Mouse (Mus musculus): Measurements from ENCODE around the gene Lce1c. TPM values are rescaled to one million over a fixed set of nuclear protein-coding genes. Genes with fewer than 3 reads are reported as not detected.
A peak's percentile ranks its signal among the peaks of the same experiment; 100 is the strongest.
"Not testable (repeated sequence)": the region's sequence is repeated elsewhere in the genome, so short reads cannot be mapped to it uniquely, and the experiment has no call there.

The Lce1c gene
- polyA plus RNA-seq, 1 experiment from 2014 or later = not detected

DNA sequence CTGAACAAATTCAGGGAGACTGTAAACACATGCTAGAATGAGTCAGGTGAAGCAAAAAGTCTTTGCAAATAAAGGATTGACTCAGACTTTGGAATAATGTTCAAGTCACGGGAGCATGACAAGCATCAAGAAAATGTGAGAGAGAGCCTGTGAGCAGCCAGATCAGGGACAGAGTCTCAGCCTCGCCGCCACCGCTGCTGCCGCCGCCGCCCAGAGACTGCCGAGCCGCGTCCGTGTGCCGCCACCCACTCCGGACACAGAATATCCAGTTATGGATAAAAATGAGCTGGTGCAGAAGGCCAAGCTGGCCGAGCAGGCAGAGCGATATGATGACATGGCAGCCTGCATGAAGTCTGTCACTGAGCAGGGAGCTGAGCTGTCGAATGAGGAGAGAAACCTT lies 10.1 kb downstream of the Lce1c start:
- not testable (repeated sequence) for H3K9ac ChIP-seq (ENCODE audit: low read length); H3K27me3 ChIP-seq (ENCODE audit: control insufficient read depth, insufficient read depth, low read length); H3K4me2 ChIP-seq (ENCODE audit: low read length); H3K36me3 ChIP-seq (ENCODE audit: control insufficient read depth, insufficient read depth, low read length); H3K4me1 ChIP-seq (ENCODE audit: control insufficient read depth in 2 of 2, insufficient read depth in 2 of 2, low read length in 2 of 2); ATAC-seq (ENCODE audit: insufficient number of reproducible peaks, insufficient read depth, low FRiP score, low read depth); H3K9me3 ChIP-seq (ENCODE audit: control insufficient read depth, low read length); H3K27ac ChIP-seq (replicated peaks in 1 of 2; ENCODE audit: control insufficient read depth in 1 of 2, insufficient read depth in 1 of 2, low read depth in 2 of 2, low read length in 2 of 2)
- WGBS = 62% methylated on average over 16 of the region's 16 CpGs
- H3K4me3 ChIP-seq (ENCODE audit: control insufficient read depth in 1 of 2, insufficient read depth in 1 of 2, low read depth in 1 of 2, low read length in 2 of 2) = 0 out of 4 replicates have a peak overlapping the region, but pooled peaks of 1 of the 2 experiments have one; percentile 13

- H3K4me1 ChIP-seq (ENCODE audit: control insufficient read depth in 2 of 2, insufficient read depth in 2 of 2, low read length in 2 of 2) = no peaks in the 10 kb centered on the region
- ATAC-seq (ENCODE audit: insufficient number of reproducible peaks, insufficient read depth, low FRiP score, low read depth) = no peak
- no peaks in the 10 kb centered on the region for H3K36me3 ChIP-seq (ENCODE audit: control insufficient read depth, insufficient read depth, low read length)
- no peak overlapping the region for H3K4me2 ChIP-seq (ENCODE audit: low read length)
- no peaks in the 10 kb centered on the region for H3K9me3 ChIP-seq (ENCODE audit: control insufficient read depth, low read length)
- no peak overlapping the region for H3K9ac ChIP-seq (ENCODE audit: low read length)
- no peak overlapping the region for H3K4me3 ChIP-seq (ENCODE audit: control insufficient read depth in 1 of 2, insufficient read depth in 1 of 2, low read depth in 1 of 2, low read length in 2 of 2)
- no peak overlapping the region for H3K27ac ChIP-seq (replicated peaks in 1 of 2; ENCODE audit: control insufficient read depth in 1 of 2, insufficient read depth in 1 of 2, low read depth in 2 of 2, low read length in 2 of 2)
- no peaks in the 10 kb centered on the region for H3K27me3 ChIP-seq (ENCODE audit: control insufficient read depth, insufficient read depth, low read length)
Measured at GRCm38 (mm10) chr3:92691688-92692087, 12.6 kb downstream of the Lce1c start.

GRCm38 (mm10) chr3:92694613-92695012 lies 15.6 kb downstream of the Lce1c start:
- no peak overlapping the region for H3K9ac ChIP-seq (ENCODE audit: low read length)

GRCm38 (mm10) chr3:92708974-92709373 lies 29.9 kb downstream of the Lce1c start, which contains the start of gene Lce1e:
TSS of gene Lce1e (minus strand) at chr3:92709074.
- Histone ChIP-seq H3K27ac (replicated peaks in 1 of 2; ENCODE audit: control insufficient read depth in 1 of 2, insufficient read depth in 1 of 2, low read depth in 2 of 2, low read length in 2 of 2) (no peak within 1 kb of the TSS), H3K9me3 (ENCODE audit: control insufficient read depth, low read length) (no peaks in the 10 kb centered on the region), H3K9ac (ENCODE audit: low read length) (no peak within 1 kb of the TSS), H3K36me3 (ENCODE audit: control insufficient read depth, insufficient read depth, low read length) (no peaks in the 10 kb centered on the region), H3K4me1 (ENCODE audit: control insufficient read depth in 2 of 2, insufficient read depth in 2 of 2, low read length in 2 of 2) (no peaks in the 10 kb centered on the region), H3K27me3 (ENCODE audit: control insufficient read depth, insufficient read depth, low read length) (no peaks in the 10 kb centered on the region), H3K4me2 (ENCODE audit: low read length) (no peak within 1 kb of the TSS), H3K4me3 (ENCODE audit: control insufficient read depth in 1 of 2, insufficient read depth in 1 of 2, low read depth in 1 of 2, low read length in 2 of 2) (no peak within 1 kb of the TSS)
- WGBS = 72% methylated on average over 2 of the region's 2 CpGs
- no peak for ATAC-seq (ENCODE audit: insufficient number of reproducible peaks, insufficient read depth, low FRiP score, low read depth)

More at GRCm38 (mm10) chr3:92694613-92695012, 15.6 kb downstream of the Lce1c start:
- H3K36me3 ChIP-seq (ENCODE audit: control insufficient read depth, insufficient read depth, low read length) = no peaks in the 10 kb centered on the region
- no peak overlapping the region for H3K4me3 ChIP-seq (ENCODE audit: control insufficient read depth in 1 of 2, insufficient read depth in 1 of 2, low read depth in 1 of 2, low read length in 2 of 2)
- no peaks in the 10 kb centered on the region for H3K4me1 ChIP-seq (ENCODE audit: control insufficient read depth in 2 of 2, insufficient read depth in 2 of 2, low read length in 2 of 2)
- no peaks in the 10 kb centered on the region for H3K27me3 ChIP-seq (ENCODE audit: control insufficient read depth, insufficient read depth, low read length)
- no peak overlapping the region for H3K27ac ChIP-seq (replicated peaks in 1 of 2; ENCODE audit: control insufficient read depth in 1 of 2, insufficient read depth in 1 of 2, low read depth in 2 of 2, low read length in 2 of 2)
- no peak for ATAC-seq (ENCODE audit: insufficient number of reproducible peaks, insufficient read depth, low FRiP score, low read depth)
- H3K4me2 ChIP-seq (ENCODE audit: low read length) = no peak overlapping the region
- no peaks in the 10 kb centered on the region for H3K9me3 ChIP-seq (ENCODE audit: control insufficient read depth, low read length)
- 42% methylated on average over 1 of the region's 1 CpGs for WGBS

GRCm38 (mm10) chr3:92715122-92715521 lies 36.1 kb downstream of the Lce1c start:
- Histone ChIP-seq H3K4me3 (ENCODE audit: control insufficient read depth in 1 of 2, insufficient read depth in 1 of 2, low read depth in 1 of 2, low read length in 2 of 2) (no peak overlapping the region), H3K36me3 (ENCODE audit: control insufficient read depth, insufficient read depth, low read length) (no peaks in the 10 kb centered on the region), H3K9me3 (ENCODE audit: control insufficient read depth, low read length) (no peaks in the 10 kb centered on the region), H3K4me1 (ENCODE audit: control insufficient read depth in 2 of 2, insufficient read depth in 2 of 2, low read length in 2 of 2) (no peaks in the 10 kb centered on the region), H3K27ac (replicated peaks in 1 of 2; ENCODE audit: control insufficient read depth in 1 of 2, insufficient read depth in 1 of 2, low read depth in 2 of 2, low read length in 2 of 2) (no peak overlapping the region), H3K9ac (ENCODE audit: low read length) (no peak overlapping the region), H3K4me2 (ENCODE audit: low read length) (no peak overlapping the region), H3K27me3 (ENCODE audit: control insufficient read depth, insufficient read depth, low read length) (no peaks in the 10 kb centered on the region)
- no peak for ATAC-seq (ENCODE audit: insufficient number of reproducible peaks, insufficient read depth, low FRiP score, low read depth)

- no peak for ATAC-seq (ENCODE audit: insufficient number of reproducible peaks, insufficient read depth, low FRiP score, low read depth)
Measured at GRCm38 (mm10) chr3:92720250-92720649, 41.2 kb downstream of the Lce1c start, which contains the start of gene Lce1f. TSS of gene Lce1f (minus strand) at chr3:92720350.

GRCm38 (mm10) chr3:92722631-92723030 lies 43.6 kb downstream of the Lce1c start:
- H3K27me3 ChIP-seq (ENCODE audit: control insufficient read depth, insufficient read depth, low read length) = no peaks in the 10 kb centered on the region
- H3K4me2 ChIP-seq (ENCODE audit: low read length) = no peak overlapping the region
- H3K27ac ChIP-seq (replicated peaks in 1 of 2; ENCODE audit: control insufficient read depth in 1 of 2, insufficient read depth in 1 of 2, low read depth in 2 of 2, low read length in 2 of 2) = no peak overlapping the region
- no peak for ATAC-seq (ENCODE audit: insufficient number of reproducible peaks, insufficient read depth, low FRiP score, low read depth)
- no peak overlapping the region for H3K4me3 ChIP-seq (ENCODE audit: control insufficient read depth in 1 of 2, insufficient read depth in 1 of 2, low read depth in 1 of 2, low read length in 2 of 2)
- H3K36me3 ChIP-seq (ENCODE audit: control insufficient read depth, insufficient read depth, low read length) = no peaks in the 10 kb centered on the region
- H3K9ac ChIP-seq (ENCODE audit: low read length) = no peak overlapping the region
- H3K9me3 ChIP-seq (ENCODE audit: control insufficient read depth, low read length) = no peaks in the 10 kb centered on the region
- no peaks in the 10 kb centered on the region for H3K4me1 ChIP-seq (ENCODE audit: control insufficient read depth in 2 of 2, insufficient read depth in 2 of 2, low read length in 2 of 2)
- 74% methylated on average over 5 of the region's 5 CpGs for WGBS

More at GRCm38 (mm10) chr3:92720250-92720649, 41.2 kb downstream of the Lce1c start, which contains the start of gene Lce1f:
- no peaks in the 10 kb centered on the region for H3K9me3 ChIP-seq (ENCODE audit: control insufficient read depth, low read length)
- no peak within 1 kb of the TSS for H3K27ac ChIP-seq (replicated peaks in 1 of 2; ENCODE audit: control insufficient read depth in 1 of 2, insufficient read depth in 1 of 2, low read depth in 2 of 2, low read length in 2 of 2)
- H3K4me2 ChIP-seq (ENCODE audit: low read length) = no peak within 1 kb of the TSS
- no peaks in the 10 kb centered on the region for H3K36me3 ChIP-seq (ENCODE audit: control insufficient read depth, insufficient read depth, low read length)
- H3K4me1 ChIP-seq (ENCODE audit: control insufficient read depth in 2 of 2, insufficient read depth in 2 of 2, low read length in 2 of 2) = no peaks in the 10 kb centered on the region
- H3K27me3 ChIP-seq (ENCODE audit: control insufficient read depth, insufficient read depth, low read length) = no peaks in the 10 kb centered on the region
- no peak within 1 kb of the TSS for H3K4me3 ChIP-seq (ENCODE audit: control insufficient read depth in 1 of 2, insufficient read depth in 1 of 2, low read depth in 1 of 2, low read length in 2 of 2)
- 70% methylated on average over 3 of the region's 3 CpGs for WGBS
- H3K9ac ChIP-seq (ENCODE audit: low read length) = no peak within 1 kb of the TSS
